Mouse (Mus musculus) cortical plate, adult 2 months (tissue): ENCODE measurements around the gene Slc39a11. TPM values are rescaled to one million over a fixed set of nuclear protein-coding genes. Genes with fewer than 3 reads are reported as not detected.

Experiments used
- H3K27ac ChIP-seq: fragments of 200-500 bp; 2 replicates; pipeline ENCODE4 v1.5.1; 2012; ENCODE audit warnings: low read length, control low read depth, inconsistent platforms; ENCODE audit not compliant: insufficient read depth
- H3K4me1 ChIP-seq: fragments of 200-500 bp; 2 replicates; pipeline ENCODE4 v1.6.1; 2011; ENCODE audit warnings: low read length; ENCODE audit not compliant: control insufficient read depth, insufficient read depth
- H3K4me3 ChIP-seq: fragments of 200-500 bp; 2 replicates; pipeline ENCODE4 v1.5.1; 2011; ENCODE audit warnings: mild to moderate bottlenecking, low read length, control low read depth; ENCODE audit not compliant: insufficient read depth
- CTCF ChIP-seq: fragments of 200-500 bp; IDR thresholded peaks from 2 replicates; pipeline ENCODE4 v1.5.1; 2011; ENCODE audit warnings: mild to moderate bottlenecking, control low read depth, low read length; ENCODE audit not compliant: insufficient read depth; ENCODE audit errors: extremely low read depth
- POLR2A ChIP-seq: fragments of 200-500 bp; IDR thresholded peaks from 2 replicates; pipeline ENCODE4 v1.6.1; 2011; ENCODE audit warnings: mild to moderate bottlenecking, low read length, control low read depth; ENCODE audit not compliant: insufficient read depth; ENCODE audit errors: extremely low read depth
- polyA plus RNA-seq: library from polyadenylated mRNA; depleted of rRNA; stranded (reverse); fragments of >200 nt; gene quantifications from 2 replicates; pipeline ENCODE4 v1.2.3, GENCODE M21; 2012; rRNA removed

Gene Slc39a11
- polyA plus RNA-seq, 1 experiment = 11.4 TPM

GRCm38 (mm10) chr11:113200901-113201300 is 449.0 kb downstream of the Slc39a11 start:
- H3K4me1 ChIP-seq = 0 out of 2 replicates have a peak, but pooled peaks cover 1% of the 10 kb centered on the region
- H3K4me3 ChIP-seq = peak overlapping the region; percentile 91
- no peak for TF ChIP-seq POLR2A
- peak overlapping the region; percentile 78; the same call in 1 of the 2 replicates for H3K27ac ChIP-seq

GRCm38 (mm10) chr11:113198586-113198985 is 451.3 kb downstream of the Slc39a11 start:
- Histone ChIP-seq H3K4me1 (0 out of 2 replicates have a peak, but pooled peaks cover 1% of the 10 kb centered on the region), H3K27ac (no peak overlapping the region), H3K4me3 (no peak overlapping the region; the same call in 1 of the 2 replicates)
- no peak for TF ChIP-seq CTCF
- no peak for TF ChIP-seq POLR2A

- Histone ChIP-seq H3K4me1 (peaks cover 4% of the 10 kb centered on the region), H3K4me3 (no peak overlapping the region), H3K27ac (no peak overlapping the region)
- no peak for TF ChIP-seq POLR2A
- no peak for TF ChIP-seq CTCF
Measured at GRCm38 (mm10) chr11:113197624-113198023, 452.3 kb downstream of the Slc39a11 start.

DNA sequence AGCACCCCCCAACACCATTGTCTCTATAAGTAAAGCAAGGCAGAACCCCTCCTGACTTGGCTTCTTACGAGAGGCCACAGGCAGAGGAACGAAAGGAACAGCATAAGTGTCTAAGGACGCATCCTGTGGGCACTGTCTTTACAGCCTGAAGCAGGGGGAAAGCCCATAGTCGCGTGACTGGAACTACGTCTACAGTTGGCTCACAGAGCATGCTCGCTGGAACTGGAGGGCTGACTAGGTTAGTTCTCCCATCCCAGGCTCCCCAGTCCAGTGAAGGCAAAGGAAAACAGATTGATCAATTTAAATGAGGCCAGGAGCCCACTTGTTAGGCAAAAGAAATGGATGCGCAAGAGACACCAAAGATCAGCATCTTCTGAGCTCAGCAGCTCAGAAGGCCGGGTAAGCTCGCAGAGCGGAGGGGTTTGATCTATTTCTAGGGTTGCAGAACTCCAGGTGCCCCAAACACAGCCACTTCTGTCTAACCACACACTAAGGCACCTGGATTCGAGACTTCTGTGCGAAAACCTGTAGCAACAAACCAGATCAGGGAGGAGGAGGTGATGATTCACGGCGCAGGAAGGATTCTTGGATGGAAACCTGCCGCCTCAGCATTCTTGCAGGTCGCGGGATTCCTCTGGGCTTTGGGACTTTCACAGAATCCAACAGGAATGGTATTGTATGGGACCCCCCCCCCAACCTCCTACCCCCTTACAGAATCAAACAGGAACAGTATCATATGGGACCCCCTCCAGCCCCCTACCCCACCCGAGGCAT is 453.5 kb downstream of the Slc39a11 start:
- TF ChIP-seq POLR2A = no peak
- H3K27ac ChIP-seq = no peak overlapping the region
- H3K4me3 ChIP-seq = no peak overlapping the region
- peaks cover 7% of the 10 kb centered on the region for H3K4me1 ChIP-seq

Other genes starting within 250 kb of the Slc39a11 start
- 27.3 and 31.9 TPM in 2 replicates for gene Sstr2, start 30.7 kb downstream of the Slc39a11 start, polyA plus RNA-seq
- gene Cog1, start 910 bp downstream of the Slc39a11 start, polyA plus RNA-seq = 69.9 and 70.6 TPM in 2 replicates
- 28.0 and 28.6 TPM in 2 replicates for gene Fam104a, start 34.1 kb upstream of the Slc39a11 start, polyA plus RNA-seq
- 14.2 and 15.2 TPM in 2 replicates for gene D11Wsu47e, start 34.3 kb upstream of the Slc39a11 start, polyA plus RNA-seq
- 0.06 and 0.08 TPM in 2 replicates for gene Cpsf4l, start 59.9 kb upstream of the Slc39a11 start, polyA plus RNA-seq
- gene Cdc42ep4, start 101.8 kb upstream of the Slc39a11 start, polyA plus RNA-seq = 24.3 and 24.7 TPM in 2 replicates